Mouse (Mus musculus): ENCODE data around the gene Ptprn2. TPM values are rescaled to one million over a fixed set of nuclear protein-coding genes. Genes with fewer than 3 reads are reported as not detected.
A peak's percentile ranks its signal among the peaks of the same experiment; 100 is the strongest.

The Ptprn2 gene
- polyA plus RNA-seq, 1 experiment from 2014 or later = 0.02 TPM

- H3K9ac ChIP-seq = no peak overlapping the region
- no peaks in the 10 kb centered on the region for H3K36me3 ChIP-seq (replicated peaks)
- no peak for ATAC-seq (ENCODE audit: insufficient read depth)
- WGBS (ENCODE audit: insufficient replicate concordance) = 58% methylated on average over 4 of the region's 4 CpGs
- H3K4me3 ChIP-seq (replicated peaks) = no peak overlapping the region
- no peak overlapping the region for H3K27ac ChIP-seq (replicated peaks)
- H3K27me3 ChIP-seq = no peaks in the 10 kb centered on the region
- no peaks in the 10 kb centered on the region for H3K9me3 ChIP-seq (replicated peaks)
- H3K4me2 ChIP-seq = no peak overlapping the region
- no peaks in the 10 kb centered on the region for H3K4me1 ChIP-seq (replicated peaks)
Measured at GRCm38 (mm10) chr12:117192001-117192400, 706.5 kb downstream of the Ptprn2 start.

GRCm38 (mm10) chr12:117196721-117197425 is 711.4 kb downstream of the Ptprn2 start:
- Histone ChIP-seq H3K27me3 (no peaks in the 10 kb centered on the region), H3K9ac (no peak overlapping the region), H3K27ac (replicated peaks) (no peak overlapping the region), H3K36me3 (replicated peaks) (no peaks in the 10 kb centered on the region), H3K4me2 (no peak overlapping the region), H3K4me1 (replicated peaks) (0 out of 2 replicates have a peak, but pooled peaks cover 4% of the 10 kb centered on the region), H3K4me3 (replicated peaks) (no peak overlapping the region), H3K9me3 (replicated peaks) (no peaks in the 10 kb centered on the region)
- WGBS (ENCODE audit: insufficient replicate concordance) = 19% methylated on average over 12 of the region's 12 CpGs
- no peak for ATAC-seq (ENCODE audit: insufficient read depth)

- Histone ChIP-seq H3K4me1 (replicated peaks) (0 out of 2 replicates have a peak, but pooled peaks cover 4% of the 10 kb centered on the region), H3K36me3 (replicated peaks) (no peaks in the 10 kb centered on the region), H3K27me3 (no peaks in the 10 kb centered on the region), H3K9ac (no peak overlapping the region), H3K27ac (replicated peaks) (no peak overlapping the region), H3K9me3 (replicated peaks) (no peaks in the 10 kb centered on the region), H3K4me2 (no peak overlapping the region), H3K4me3 (replicated peaks) (no peak overlapping the region)
- no peak for ATAC-seq (ENCODE audit: insufficient read depth)
- 66% methylated on average over 8 of the region's 8 CpGs for WGBS (ENCODE audit: insufficient replicate concordance)
Measured at GRCm38 (mm10) chr12:117198093-117198492, 712.6 kb downstream of the Ptprn2 start.

- Histone ChIP-seq H3K9me3 (replicated peaks) (no peaks in the 10 kb centered on the region), H3K36me3 (replicated peaks) (no peaks in the 10 kb centered on the region), H3K4me1 (replicated peaks) (0 out of 2 replicates have a peak, but pooled peaks cover 4% of the 10 kb centered on the region), H3K27me3 (no peaks in the 10 kb centered on the region), H3K4me2 (no peak overlapping the region), H3K27ac (replicated peaks) (no peak overlapping the region), H3K4me3 (replicated peaks) (no peak overlapping the region), H3K9ac (no peak overlapping the region)
- 0 out of 2 replicates have a peak, but pooled peaks have one; percentile 25 for ATAC-seq (ENCODE audit: insufficient read depth)
- WGBS (ENCODE audit: insufficient replicate concordance) = 27% methylated on average over 9 of the region's 9 CpGs
Measured at GRCm38 (mm10) chr12:117200117-117200516, 714.6 kb downstream of the Ptprn2 start.

- Histone ChIP-seq H3K4me3 (replicated peaks) (no peak overlapping the region), H3K9me3 (replicated peaks) (no peaks in the 10 kb centered on the region), H3K4me2 (no peak overlapping the region), H3K27me3 (no peaks in the 10 kb centered on the region), H3K9ac (no peak overlapping the region), H3K27ac (replicated peaks) (no peak overlapping the region), H3K36me3 (replicated peaks) (no peaks in the 10 kb centered on the region), H3K4me1 (replicated peaks) (0 out of 2 replicates have a peak, but pooled peaks cover 4% of the 10 kb centered on the region)
- no peak for ATAC-seq (ENCODE audit: insufficient read depth)
- WGBS (ENCODE audit: insufficient replicate concordance) = 39% methylated on average over 5 of the region's 5 CpGs
Measured at GRCm38 (mm10) chr12:117200590-117200989, 715.1 kb downstream of the Ptprn2 start.

- no peak overlapping the region for H3K27ac ChIP-seq (replicated peaks)
- 0 out of 2 replicates have a peak, but pooled peaks cover 4% of the 10 kb centered on the region for H3K4me1 ChIP-seq (replicated peaks)
- WGBS (ENCODE audit: insufficient replicate concordance) = 51% methylated on average over 7 of the region's 7 CpGs
- H3K4me2 ChIP-seq = no peak overlapping the region
- H3K36me3 ChIP-seq (replicated peaks) = no peaks in the 10 kb centered on the region
- no peaks in the 10 kb centered on the region for H3K27me3 ChIP-seq
- H3K4me3 ChIP-seq (replicated peaks) = no peak overlapping the region
- no peaks in the 10 kb centered on the region for H3K9me3 ChIP-seq (replicated peaks)
- no peak for ATAC-seq (ENCODE audit: insufficient read depth)
- no peak overlapping the region for H3K9ac ChIP-seq
Measured at GRCm38 (mm10) chr12:117203506-117203905, 718.0 kb downstream of the Ptprn2 start.

- Histone ChIP-seq H3K9ac (no peak overlapping the region), H3K4me2 (no peak overlapping the region), H3K27ac (replicated peaks) (no peak overlapping the region), H3K36me3 (replicated peaks) (no peaks in the 10 kb centered on the region), H3K4me1 (replicated peaks) (0 out of 2 replicates have a peak, but pooled peaks cover 4% of the 10 kb centered on the region), H3K4me3 (replicated peaks) (no peak overlapping the region), H3K27me3 (no peaks in the 10 kb centered on the region), H3K9me3 (replicated peaks) (no peaks in the 10 kb centered on the region)
- ATAC-seq (ENCODE audit: insufficient read depth) = no peak
Measured at GRCm38 (mm10) chr12:117204905-117205304, 719.4 kb downstream of the Ptprn2 start.

GRCm38 (mm10) chr12:117207421-117208120 is 722.1 kb downstream of the Ptprn2 start:
- Histone ChIP-seq H3K4me2 (no peak overlapping the region), H3K27ac (replicated peaks) (no peak overlapping the region), H3K9me3 (replicated peaks) (no peaks in the 10 kb centered on the region), H3K36me3 (replicated peaks) (no peaks in the 10 kb centered on the region), H3K4me3 (replicated peaks) (no peak overlapping the region), H3K9ac (no peak overlapping the region), H3K27me3 (no peaks in the 10 kb centered on the region), H3K4me1 (replicated peaks) (no peaks in the 10 kb centered on the region)
- WGBS (ENCODE audit: insufficient replicate concordance) = 24% methylated on average over 4 of the region's 4 CpGs
- no peak for ATAC-seq (ENCODE audit: insufficient read depth)

GRCm38 (mm10) chr12:117210467-117210866 is 724.9 kb downstream of the Ptprn2 start:
- whole genome bisulfite sequencing (ENCODE audit: insufficient replicate concordance) = 82% methylated on average over 4 of the region's 4 CpGs
- Histone ChIP-seq H3K4me2 (no peak overlapping the region), H3K9me3 (replicated peaks) (no peaks in the 10 kb centered on the region), H3K4me3 (replicated peaks) (no peak overlapping the region), H3K4me1 (replicated peaks) (no peaks in the 10 kb centered on the region), H3K9ac (no peak overlapping the region), H3K27me3 (no peaks in the 10 kb centered on the region), H3K27ac (replicated peaks) (no peak overlapping the region), H3K36me3 (replicated peaks) (no peaks in the 10 kb centered on the region)
- ATAC-seq (ENCODE audit: insufficient read depth) = no peak

GRCm38 (mm10) chr12:117213531-117213930 is 728.0 kb downstream of the Ptprn2 start:
- H3K27me3 ChIP-seq = no peaks in the 10 kb centered on the region
- no peaks in the 10 kb centered on the region for H3K36me3 ChIP-seq (replicated peaks)
- no peaks in the 10 kb centered on the region for H3K9me3 ChIP-seq (replicated peaks)
- no peak overlapping the region for H3K9ac ChIP-seq
- no peak overlapping the region for H3K4me3 ChIP-seq (replicated peaks)
- ATAC-seq (ENCODE audit: insufficient read depth) = no peak
- no peaks in the 10 kb centered on the region for H3K4me1 ChIP-seq (replicated peaks)
- no peak overlapping the region for H3K4me2 ChIP-seq
- no peak overlapping the region for H3K27ac ChIP-seq (replicated peaks)
- WGBS (ENCODE audit: insufficient replicate concordance) = 33% methylated on average over 1 of the region's 1 CpGs

GRCm38 (mm10) chr12:117214272-117214671 is 728.8 kb downstream of the Ptprn2 start:
- Histone ChIP-seq H3K4me1 (replicated peaks) (no peaks in the 10 kb centered on the region), H3K27me3 (no peaks in the 10 kb centered on the region), H3K36me3 (replicated peaks) (no peaks in the 10 kb centered on the region), H3K27ac (replicated peaks) (no peak overlapping the region), H3K4me3 (replicated peaks) (no peak overlapping the region), H3K9ac (no peak overlapping the region), H3K4me2 (no peak overlapping the region), H3K9me3 (replicated peaks) (no peaks in the 10 kb centered on the region)
- no peak for ATAC-seq (ENCODE audit: insufficient read depth)
- 58% methylated on average over 4 of the region's 4 CpGs for WGBS (ENCODE audit: insufficient replicate concordance)
